Comparison of ENCODE assay signal across 34 mouse cellular contexts in genomic region chr19:45771501-45771900, GRCm38 (mm10). TPM values are rescaled to one million over a fixed set of nuclear protein-coding genes. Genes with fewer than 3 reads are reported as not detected.
"Had no signal": no experiment of that assay in that cellular context is flagged by ENCODE, and none has a peak within 500 bp of the region (broad histone marks: within the 10 kb centered on the region; RNA-seq: fewer than 3 reads in every experiment).

No protein-coding gene starts in this region.

- H3K27me3 ChIP-seq: embryonic facial prominence, embryonic 12.5 days; embryonic facial prominence, embryonic 13.5 days; embryonic facial prominence, embryonic 15.5 days; forebrain, embryonic 12.5 days; forebrain, embryonic 13.5 days; forebrain, embryonic 15.5 days had no signal

- DNase-seq: cerebellum, adult 8-10 months; cerebellum, adult 9-10 months; cerebellum, adult 9-11 months; cerebellum, postnatal 10 days; cerebellum, postnatal 14 days; cerebellum, postnatal 25 days; cerebellum, postnatal 36 days; embryo, embryonic 11 days; forebrain, postnatal 0 days; gastrocnemius, postnatal 10 days; gastrocnemius, postnatal 14 days; gastrocnemius, postnatal 25 days; gastrocnemius, postnatal 36 days; heart, adult 11 months; heart, adult 18-20 months; heart, adult 2 months had no signal

- H3K4me3 ChIP-seq: embryonic facial prominence, embryonic 10.5 days; embryonic facial prominence, embryonic 12.5 days; embryonic facial prominence, embryonic 13.5 days; embryonic facial prominence, embryonic 15.5 days; erythroblast, embryonic 14.5 days; forebrain, embryonic 10.5 days; forebrain, embryonic 12.5 days; forebrain, embryonic 13.5 days; forebrain, embryonic 15.5 days; heart, adult 2 months had no signal

- H3K27ac ChIP-seq: embryonic facial prominence, embryonic 10.5 days; embryonic facial prominence, embryonic 12.5 days; embryonic facial prominence, embryonic 13.5 days; embryonic facial prominence, embryonic 15.5 days; forebrain, embryonic 10.5 days; forebrain, embryonic 12.5 days; forebrain, embryonic 13.5 days; forebrain, embryonic 15.5 days; heart, adult 2 months had no signal

- H3K4me1 ChIP-seq: embryonic facial prominence, embryonic 10.5 days; embryonic facial prominence, embryonic 12.5 days; embryonic facial prominence, embryonic 13.5 days; embryonic facial prominence, embryonic 15.5 days; forebrain, embryonic 10.5 days; forebrain, embryonic 12.5 days; forebrain, embryonic 13.5 days; forebrain, embryonic 15.5 days had no signal

RNA-seq across cellular contexts. Expression of gene Fgf8, which starts 28.8 kb away (rescaled TPM):
- total RNA-seq: common myeloid progenitor, adult 5-6 weeks; gastrocnemius, adult 18-20 months; gastrocnemius, adult 8-10 months; gastrocnemius, postnatal 10 days; gastrocnemius, postnatal 14 days; gastrocnemius, postnatal 25 days; gastrocnemius, postnatal 36 days; gastrocnemius, postnatal 4 days; granulocyte monocyte progenitor cell, adult 5-6 weeks; heart, adult 18-20 months; heart, adult 2 months; heart, adult 8-10 months had no signal
- polyA plus RNA-seq: cortical plate, adult 2 months; embryonic facial prominence, embryonic 14.5 days; erythroblast, embryonic 14.5 days; frontal cortex, adult 2 months; heart, adult 2 months had no signal

RNA-seq across cellular contexts. Expression of gene Kcnip2, which starts 44.4 kb away (rescaled TPM):
- total RNA-seq: common myeloid progenitor, adult 5-6 weeks; granulocyte monocyte progenitor cell, adult 5-6 weeks had no signal
